Mouse (Mus musculus) A20 (cell line): Measurements from ENCODE around the gene Clca3a1.

Source experiments
- DNase-seq: peaks from one replicate; pipeline ENCODE4 v3.0.0-alpha.2; 2011; ENCODE audit warnings: low read depth, low spot score

Clca3a1 gene

GRCm38 (mm10) chr3:144681542-144681941 is 79.2 kb downstream of the Clca3a1 start:
- no peak for DNase-seq

GRCm38 (mm10) chr3:144679701-144680159 is 81.0 kb downstream of the Clca3a1 start:
- no peak for DNase-seq
